Mouse (Mus musculus): Measurements from ENCODE around the gene Tefm.
"Not testable (repeated sequence)": the region's sequence is repeated elsewhere in the genome, so short reads cannot be mapped to it uniquely, and the experiment has no call there.

Tefm gene

GRCm38 (mm10) chr11:80156841-80157240 is 14.9 kb upstream of the Tefm start:
- no peak for DNase-seq (ENCODE audit: low read depth, low spot score)

GRCm38 (mm10) chr11:80155961-80156360 is 14.0 kb upstream of the Tefm start:
- no peak for DNase-seq (ENCODE audit: low read depth, low spot score)

GRCm38 (mm10) chr11:80155541-80155940 is 13.6 kb upstream of the Tefm start:
- no peak for DNase-seq (ENCODE audit: low read depth, low spot score)

- DNase-seq (ENCODE audit: low read depth, low spot score): no peak
These were observed 12.5 kb upstream of the Tefm start for GRCm38 (mm10) chr11:80154501-80154900.

GRCm38 (mm10) chr11:80153857-80154495 is 12.0 kb upstream of the Tefm start, which contains the start of gene Adap2:
Adap2 (plus strand) TSS chr11:80154105.
- DNase-seq (ENCODE audit: low read depth, low spot score): no peak

- peak; percentile 48 for DNase-seq (ENCODE audit: low read depth, low spot score)
These were observed 10.4 kb upstream of the Tefm start for GRCm38 (mm10) chr11:80152376-80152775.

GRCm38 (mm10) chr11:80151541-80151940 is 9.6 kb upstream of the Tefm start:
- DNase-seq (ENCODE audit: low read depth, low spot score): no peak

- DNase-seq (ENCODE audit: low read depth, low spot score): no peak
These were observed 8.6 kb upstream of the Tefm start for GRCm38 (mm10) chr11:80150566-80150965.

GRCm38 (mm10) chr11:80149412-80150023 is 7.5 kb upstream of the Tefm start:
- DNase-seq (ENCODE audit: low read depth, low spot score): no peak

- not testable (repeated sequence) for DNase-seq (ENCODE audit: low read depth, low spot score)
These were observed 7.0 kb upstream of the Tefm start for GRCm38 (mm10) chr11:80148974-80149373.

GRCm38 (mm10) chr11:80148313-80148712 is 6.3 kb upstream of the Tefm start:
- DNase-seq (ENCODE audit: low read depth, low spot score): no peak

GRCm38 (mm10) chr11:80147748-80148147 is 5.8 kb upstream of the Tefm start:
- peak; percentile 47 for DNase-seq (ENCODE audit: low read depth, low spot score)

GRCm38 (mm10) chr11:80145787-80146275 is 3.9 kb upstream of the Tefm start:
- no peak for DNase-seq (ENCODE audit: low read depth, low spot score)

- no peak for DNase-seq (ENCODE audit: low read depth, low spot score)
These were observed 897 bp upstream of the Tefm start for GRCm38 (mm10) chr11:80142872-80143271.

- DNase-seq (ENCODE audit: low read depth, low spot score): no peak
These were observed 4.2 kb downstream of the Tefm start for GRCm38 (mm10) chr11:80137773-80138172.

GRCm38 (mm10) chr11:80136786-80137185 is 5.2 kb downstream of the Tefm start:
- peak; percentile 50 for DNase-seq (ENCODE audit: low read depth, low spot score)

- no peak for DNase-seq (ENCODE audit: low read depth, low spot score)
These were observed 5.9 kb downstream of the Tefm start for GRCm38 (mm10) chr11:80135954-80136683.

GRCm38 (mm10) chr11:80134744-80135143 is 7.2 kb downstream of the Tefm start:
- DNase-seq (ENCODE audit: low read depth, low spot score): no peak

- no peak for DNase-seq (ENCODE audit: low read depth, low spot score)
These were observed 9.9 kb downstream of the Tefm start for GRCm38 (mm10) chr11:80132050-80132449.

- no peak for DNase-seq (ENCODE audit: low read depth, low spot score)
These were observed 25.6 kb downstream of the Tefm start for GRCm38 (mm10) chr11:80116411-80116810.

GRCm38 (mm10) chr11:80104407-80104806 is 37.6 kb downstream of the Tefm start:
- no peak for DNase-seq (ENCODE audit: low read depth, low spot score)

- DNase-seq (ENCODE audit: low read depth, low spot score): no peak
These were observed 40.7 kb downstream of the Tefm start for GRCm38 (mm10) chr11:80101298-80101697.

Data from 3T3-L1 (cell line).